Mouse (Mus musculus) neutrophil, adult 59 days (primary cell): ENCODE results near the gene Mag. TPM values are rescaled to one million over a fixed set of nuclear protein-coding genes. Genes with fewer than 3 reads are reported as not detected.

Experiments used
- total RNA-seq, 2 experiments: library from RNA; stranded (reverse); gene quantifications; 1 replicate in 1 of 2; 2 replicates in 1 of 2; pipeline ENCODE4 v1.2.4; 2023

Mag gene
- 1 to 10 TPM; 1.1 to 1.9 TPM for total RNA-seq

GRCm38 (mm10) chr7:30914732-30915131 lies at the start of gene Mag:
Mag (minus strand) TSS chr7:30914873.

GRCm38 (mm10) chr7:30956756-30957366 lies 42.2 kb upstream of the Mag start, which contains the start of gene Usf2:
Usf2 (minus strand) TSS chr7:30956803.

GRCm38 (mm10) chr7:30943909-30944635 lies 29.4 kb upstream of the Mag start, which contains the start of gene Hamp:
Hamp (minus strand) TSS chr7:30944032.

GRCm38 (mm10) chr7:30924581-30924980 lies 9.9 kb upstream of the Mag start, which contains the start of gene Hamp2:
Hamp2 (minus strand) TSS chr7:30924681.

GRCm38 (mm10) chr7:30880176-30880575 lies 34.5 kb downstream of the Mag start, which contains the start of gene Cd22:
Cd22 (minus strand) TSS chr7:30880342.

GRCm38 (mm10) chr7:30861464-30861863 lies 53.2 kb downstream of the Mag start, which contains the start of gene Ffar1:
Ffar1 (minus strand) TSS chr7:30861564.

GRCm38 (mm10) chr7:30856078-30856477 lies 58.6 kb downstream of the Mag start, which contains the start of gene Ffar3:
Ffar3 (minus strand) TSS chr7:30856178.

Other genes with a start within 250 kb of the Mag start
- gene Haus5, start 249.9 kb downstream of the Mag start, total RNA-seq: 10 to 100 TPM; 22.3 to 22.8 TPM
- gene Pmis2, start 243.3 kb downstream of the Mag start, total RNA-seq: not detected
- gene 2200002J24Rik, start 215.9 kb downstream of the Mag start, total RNA-seq: not detected
- gene Atp4a, start 202.7 kb downstream of the Mag start, total RNA-seq: under 1 TPM; 0.37 to 0.58 TPM
- gene Tmem147, start 185.3 kb downstream of the Mag start, total RNA-seq: 10 to 100 TPM; 26.6 to 35.5 TPM
- gene Gapdhs, start 171.2 kb downstream of the Mag start, total RNA-seq: not detected
- 1 to 10 TPM; 1.9 to 3.2 TPM for gene Sbsn, start 163.4 kb downstream of the Mag start, total RNA-seq
- gene Dmkn, start 151.1 kb downstream of the Mag start, total RNA-seq: 1 to 10 TPM; 1.4 to 3.3 TPM
- gene Krtdap, start 127.0 kb downstream of the Mag start, total RNA-seq: not detected
- 10 to 100 TPM; 38.5 to 40.3 TPM for gene Ffar2, start 91.1 kb downstream of the Mag start, total RNA-seq
- gene Ffar3, start 58.7 kb downstream of the Mag start, total RNA-seq: not detected
- gene Ffar1, start 53.3 kb downstream of the Mag start, total RNA-seq: not detected
- 1 to 10 TPM; 4.9 to 5.4 TPM for gene Cd22, start 34.5 kb downstream of the Mag start, total RNA-seq
- 1 to 10 TPM in 1 of 2 experiments, not detected in 1; 2.0 TPM for gene Hamp2, start 9.8 kb upstream of the Mag start, total RNA-seq
- gene Hamp, start 29.2 kb upstream of the Mag start, total RNA-seq: not detected
- 100 to 1,000 TPM; 125 to 137 TPM for gene Usf2, start 41.9 kb upstream of the Mag start, total RNA-seq
- 1 to 10 TPM; 2.4 to 3.4 TPM for gene Lsr, start 58.6 kb upstream of the Mag start, total RNA-seq
- gene Fam187b, start 58.9 kb upstream of the Mag start, total RNA-seq: under 1 TPM; 0.49 to 0.62 TPM
- gene Fxyd5, start 127.6 kb upstream of the Mag start, total RNA-seq: 100 to 1,000 TPM; 709 to 844 TPM
- gene Fxyd7, start 136.6 kb upstream of the Mag start, total RNA-seq: not detected
- not detected for gene Fxyd1, start 142.3 kb upstream of the Mag start, total RNA-seq
- gene Lgi4, start 144.5 kb upstream of the Mag start, total RNA-seq: under 1 TPM in 1 of 2 experiments, not detected in 1; 0.15 TPM
- not detected for gene Fxyd3, start 161.8 kb upstream of the Mag start, total RNA-seq
- 1 to 10 TPM; 2.1 to 3.4 TPM for gene Hpn, start 200.4 kb upstream of the Mag start, total RNA-seq
- gene Scn1b, start 212.1 kb upstream of the Mag start, total RNA-seq: 1 to 10 TPM; 6.2 to 8.8 TPM
- gene Gramd1a, start 241.0 kb upstream of the Mag start, total RNA-seq: 100 to 1,000 TPM; 112 to 127 TPM